Mouse (Mus musculus): ENCODE results near the gene Evi2b. TPM values are rescaled to one million over a fixed set of nuclear protein-coding genes. Genes with fewer than 3 reads are reported as not detected.

Gene Evi2b
- 4.6 and 4.9 TPM in 2 replicates for polyA plus RNA-seq (2012; rRNA removed)
- polyA plus RNA-seq (2014; fragmentation: Nextera tagmentation; extraction: Ambion mirVana), result 2.2 and 2.5 TPM in 2 replicates

GRCm38 (mm10) chr11:79523560-79524309 is at the start of gene Evi2b:
Gene Evi2b (minus strand): TSS chr11:79523762.
- H3K27ac ChIP-seq (replicated peaks; ENCODE audit: low read depth, low read length), result no peak within 1 kb of the TSS
- DNase-seq (ENCODE audit: low spot score), result no peak
- no peaks in the 10 kb centered on the region for H3K9me3 ChIP-seq (ENCODE audit: control insufficient read depth, low read length)
- WGBS, result 74% methylated on average over 10 of the region's 10 CpGs
- no peaks in the 10 kb centered on the region for H3K4me1 ChIP-seq (ENCODE audit: control insufficient read depth, insufficient read depth, low read length)
- ATAC-seq (ENCODE audit: low FRiP score, low read depth), result no peak
- no peak for TF ChIP-seq POLR2A (IDR thresholded peaks at IDR 0.05; ENCODE audit: borderline replicate concordance, extremely low read depth, insufficient read depth, insufficient read length)
- peaks cover 17% of the 10 kb centered on the region for H3K36me3 ChIP-seq (ENCODE audit: control insufficient read depth, insufficient read depth, low read length)
- no peak within 1 kb of the TSS for H3K9ac ChIP-seq (ENCODE audit: low read depth, low read length, severe bottlenecking)
- no peak within 1 kb of the TSS for H3K4me2 ChIP-seq (replicated peaks; ENCODE audit: low read depth, low read length, severe bottlenecking)
- H3K27me3 ChIP-seq (ENCODE audit: control insufficient read depth, insufficient read depth, low read length), result no peaks in the 10 kb centered on the region
- H3K4me3 ChIP-seq (replicated peaks; ENCODE audit: low read length), result no peak within 1 kb of the TSS

GRCm38 (mm10) chr11:79570319-79570718 is 46.8 kb upstream of the Evi2b start:
- WGBS, result 85% methylated on average over 2 of the region's 2 CpGs
- TF ChIP-seq POLR2A (IDR thresholded peaks at IDR 0.05; ENCODE audit: borderline replicate concordance, extremely low read depth, insufficient read depth, insufficient read length), result no peak
- Histone ChIP-seq H3K4me2 (replicated peaks; ENCODE audit: low read depth, low read length, severe bottlenecking) (no peak overlapping the region), H3K36me3 (ENCODE audit: control insufficient read depth, insufficient read depth, low read length) (peaks cover 86% of the 10 kb centered on the region), H3K9ac (ENCODE audit: low read depth, low read length, severe bottlenecking) (no peak overlapping the region), H3K4me1 (ENCODE audit: control insufficient read depth, insufficient read depth, low read length) (no peaks in the 10 kb centered on the region), H3K9me3 (ENCODE audit: control insufficient read depth, low read length) (no peaks in the 10 kb centered on the region), H3K4me3 (replicated peaks; ENCODE audit: low read length) (no peak overlapping the region), H3K27ac (replicated peaks; ENCODE audit: low read depth, low read length) (no peak overlapping the region), H3K27me3 (ENCODE audit: control insufficient read depth, insufficient read depth, low read length) (no peaks in the 10 kb centered on the region)
- ATAC-seq (ENCODE audit: low FRiP score, low read depth) (no peak), DNase-seq (ENCODE audit: low spot score) (no peak)

GRCm38 (mm10) chr11:79568197-79568911 is 44.8 kb upstream of the Evi2b start:
- Histone ChIP-seq H3K36me3 (ENCODE audit: control insufficient read depth, insufficient read depth, low read length) (peaks cover 81% of the 10 kb centered on the region), H3K4me1 (ENCODE audit: control insufficient read depth, insufficient read depth, low read length) (no peaks in the 10 kb centered on the region), H3K27me3 (ENCODE audit: control insufficient read depth, insufficient read depth, low read length) (no peaks in the 10 kb centered on the region), H3K27ac (replicated peaks; ENCODE audit: low read depth, low read length) (no peak overlapping the region), H3K4me2 (replicated peaks; ENCODE audit: low read depth, low read length, severe bottlenecking) (no peak overlapping the region), H3K4me3 (replicated peaks; ENCODE audit: low read length) (no peak overlapping the region), H3K9ac (ENCODE audit: low read depth, low read length, severe bottlenecking) (no peak overlapping the region), H3K9me3 (ENCODE audit: control insufficient read depth, low read length) (no peaks in the 10 kb centered on the region)
- WGBS, result 87% methylated on average over 11 of the region's 11 CpGs
- TF ChIP-seq POLR2A (IDR thresholded peaks at IDR 0.05; ENCODE audit: borderline replicate concordance, extremely low read depth, insufficient read depth, insufficient read length), result no peak
- no peak for DNase-seq (ENCODE audit: low spot score)
- no peak for ATAC-seq (ENCODE audit: low FRiP score, low read depth)

GRCm38 (mm10) chr11:79566947-79567346 is 43.4 kb upstream of the Evi2b start:
- WGBS, result 41% methylated on average over 1 of the region's 1 CpGs
- H3K36me3 ChIP-seq (ENCODE audit: control insufficient read depth, insufficient read depth, low read length), result peaks cover 82% of the 10 kb centered on the region

GRCm38 (mm10) chr11:79563493-79563892 is 39.9 kb upstream of the Evi2b start:
- Histone ChIP-seq H3K27ac (replicated peaks; ENCODE audit: low read depth, low read length) (no peak overlapping the region), H3K4me2 (replicated peaks; ENCODE audit: low read depth, low read length, severe bottlenecking) (no peak overlapping the region), H3K36me3 (ENCODE audit: control insufficient read depth, insufficient read depth, low read length) (peaks cover 84% of the 10 kb centered on the region), H3K4me1 (ENCODE audit: control insufficient read depth, insufficient read depth, low read length) (no peaks in the 10 kb centered on the region), H3K27me3 (ENCODE audit: control insufficient read depth, insufficient read depth, low read length) (no peaks in the 10 kb centered on the region), H3K9me3 (ENCODE audit: control insufficient read depth, low read length) (no peaks in the 10 kb centered on the region), H3K9ac (ENCODE audit: low read depth, low read length, severe bottlenecking) (no peak overlapping the region), H3K4me3 (replicated peaks; ENCODE audit: low read length) (no peak overlapping the region)
- TF ChIP-seq POLR2A (IDR thresholded peaks at IDR 0.05; ENCODE audit: borderline replicate concordance, extremely low read depth, insufficient read depth, insufficient read length), result no peak
- 78% methylated on average over 7 of the region's 7 CpGs for WGBS
- ATAC-seq (ENCODE audit: low FRiP score, low read depth) (no peak), DNase-seq (ENCODE audit: low spot score) (no peak)

More at GRCm38 (mm10) chr11:79566947-79567346, 43.4 kb upstream of the Evi2b start:
- Histone ChIP-seq H3K9me3 (ENCODE audit: control insufficient read depth, low read length) (no peaks in the 10 kb centered on the region), H3K4me2 (replicated peaks; ENCODE audit: low read depth, low read length, severe bottlenecking) (no peak overlapping the region), H3K27me3 (ENCODE audit: control insufficient read depth, insufficient read depth, low read length) (no peaks in the 10 kb centered on the region), H3K9ac (ENCODE audit: low read depth, low read length, severe bottlenecking) (no peak overlapping the region), H3K4me3 (replicated peaks; ENCODE audit: low read length) (no peak overlapping the region), H3K27ac (replicated peaks; ENCODE audit: low read depth, low read length) (no peak overlapping the region), H3K4me1 (ENCODE audit: control insufficient read depth, insufficient read depth, low read length) (no peaks in the 10 kb centered on the region)
- ATAC-seq (ENCODE audit: low FRiP score, low read depth), result no peak
- TF ChIP-seq POLR2A (IDR thresholded peaks at IDR 0.05; ENCODE audit: borderline replicate concordance, extremely low read depth, insufficient read depth, insufficient read length), result no peak
- DNase-seq (ENCODE audit: low spot score), result no peak

Measured in limb, embryonic 14.5 days (tissue).